25 mouse cellular contexts compared by ENCODE assay signal in the genomic region with DNA sequence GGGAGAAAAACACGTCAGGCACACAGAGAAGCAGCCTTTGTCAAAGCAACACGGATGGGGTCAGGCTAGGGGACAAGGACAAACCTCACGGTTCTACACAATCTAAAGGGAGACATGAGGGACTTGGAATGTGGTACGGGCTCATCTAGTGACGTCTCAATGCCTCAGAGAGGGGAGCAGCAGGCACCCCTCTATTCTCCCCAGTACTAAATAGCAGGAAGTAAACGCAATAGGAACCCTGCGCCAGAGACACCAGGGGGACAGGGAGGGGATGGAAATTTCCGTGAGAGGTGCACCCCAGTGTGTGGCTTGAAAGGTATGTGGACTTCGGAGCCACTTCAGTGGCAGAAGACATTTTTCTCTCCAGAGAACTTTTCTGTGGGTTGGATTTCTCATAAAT. TPM values are rescaled to one million over a fixed set of nuclear protein-coding genes. Genes with fewer than 3 reads are reported as not detected.
DNase-seq lines count a peak whose midpoint lies in the region; ATAC-seq and TF ChIP-seq lines count a peak whose summit lies in the region.
"Had no signal": no experiment of that assay in that cellular context is flagged by ENCODE, and none has a peak within 500 bp of the region (broad histone marks: within the 10 kb centered on the region; RNA-seq: fewer than 3 reads in every experiment).

No protein-coding gene starts in this region.

- peak overlapping the region; percentile 71 for H3K27ac ChIP-seq in kidney, adult 2 months (ENCODE audit: insufficient read depth, low read depth, low read length)
- H3K27ac ChIP-seq in embryonic facial prominence, embryonic 10.5 days (replicated peaks) = 0 out of 2 replicates have a peak overlapping the region, but pooled peaks have one; percentile 4
- peak overlapping the region; percentile 91 for H3K27ac ChIP-seq in embryonic facial prominence, embryonic 13.5 days
- peak overlapping the region; percentile 80 for H3K27ac ChIP-seq in limb, embryonic 13.5 days
- no peak overlapping the region for H3K27ac ChIP-seq in forebrain, embryonic 13.5 days
- H3K27ac ChIP-seq: gastrocnemius, adult 2 months; hindbrain, embryonic 15.5 days had no signal

- no peak for ATAC-seq in embryonic facial prominence, embryonic 13.5 days (ENCODE audit: insufficient number of reproducible peaks, insufficient read depth, low FRiP score, low TSS enrichment, low read depth)
- ATAC-seq in limb, embryonic 13.5 days (ENCODE audit: low FRiP score, low read depth) = no peak
- no peak for ATAC-seq in granulocyte monocyte progenitor cell, adult 5-6 weeks (replicated peaks; ENCODE audit: poor library complexity, severe bottlenecking)
- no peak for ATAC-seq in forebrain, embryonic 13.5 days
- ATAC-seq: CD4-positive, CD25-positive, alpha-beta regulatory T cell, adult 4 months; forebrain, embryonic 14.5 days; inflammation-experienced regulatory T-cells, adult 6 months had no signal

- H3K36me3 ChIP-seq in kidney, adult 2 months (ENCODE audit: control insufficient read depth, insufficient read depth, low read length) = no peaks in the 10 kb centered on the region
- peaks cover 68% of the 10 kb centered on the region for H3K36me3 ChIP-seq in embryonic facial prominence, embryonic 10.5 days (replicated peaks)
- H3K36me3 ChIP-seq in embryonic facial prominence, embryonic 13.5 days = peaks cover 44% of the 10 kb centered on the region
- H3K36me3 ChIP-seq in limb, embryonic 13.5 days = peaks cover 57% of the 10 kb centered on the region
- H3K36me3 ChIP-seq in forebrain, embryonic 13.5 days (ENCODE audit: poor library complexity, severe bottlenecking) = peaks cover 46% of the 10 kb centered on the region

- H3K4me1 ChIP-seq in kidney, adult 2 months (ENCODE audit: control insufficient read depth, insufficient read depth, low read length) = peaks cover 11% of the 10 kb centered on the region; the same call in 1 of the 2 replicates
- H3K4me1 ChIP-seq in embryonic facial prominence, embryonic 10.5 days = peaks cover 28% of the 10 kb centered on the region
- peaks cover 31% of the 10 kb centered on the region for H3K4me1 ChIP-seq in embryonic facial prominence, embryonic 13.5 days
- H3K4me1 ChIP-seq in limb, embryonic 13.5 days = peaks cover 36% of the 10 kb centered on the region
- peaks cover 23% of the 10 kb centered on the region for H3K4me1 ChIP-seq in forebrain, embryonic 13.5 days

- no peak for TF ChIP-seq CTCF in kidney, adult 2 months (conservative IDR thresholded peaks at IDR 0.05; ENCODE audit: insufficient read depth, insufficient read length, low read depth, low read length)

- 79% methylated on average over 9 of the region's 9 CpGs for WGBS in kidney, adult 2 months
- WGBS in embryonic facial prominence, embryonic 10.5 days = 82% methylated on average over 9 of the region's 9 CpGs
- 74% methylated on average over 9 of the region's 9 CpGs for WGBS in embryonic facial prominence, embryonic 13.5 days
- WGBS in limb, embryonic 13.5 days = 81% methylated on average over 9 of the region's 9 CpGs
- WGBS in forebrain, embryonic 13.5 days = 88% methylated on average over 9 of the region's 9 CpGs

- H3K9ac ChIP-seq in embryonic facial prominence, embryonic 13.5 days = 0 out of 2 replicates have a peak overlapping the region, but pooled peaks have one; percentile 8
- no peak overlapping the region for H3K9ac ChIP-seq in limb, embryonic 13.5 days
- no peak overlapping the region for H3K9ac ChIP-seq in forebrain, embryonic 13.5 days
- H3K9ac ChIP-seq: hindbrain, embryonic 15.5 days had no signal

- no peak overlapping the region for H3K4me2 ChIP-seq in embryonic facial prominence, embryonic 13.5 days
- peak overlapping the region; percentile 37 for H3K4me2 ChIP-seq in limb, embryonic 13.5 days (replicated peaks)
- H3K4me2 ChIP-seq in forebrain, embryonic 13.5 days = no peak overlapping the region
- H3K4me2 ChIP-seq: hindbrain, embryonic 15.5 days had no signal

- H3K4me3 ChIP-seq in kidney, adult 2 months (ENCODE audit: insufficient read depth, low read depth, low read length) = no peak overlapping the region
- H3K4me3 ChIP-seq in embryonic facial prominence, embryonic 10.5 days = no peak overlapping the region
- no peak overlapping the region for H3K4me3 ChIP-seq in embryonic facial prominence, embryonic 13.5 days
- H3K4me3 ChIP-seq in limb, embryonic 13.5 days = no peak overlapping the region
- H3K4me3 ChIP-seq in forebrain, embryonic 13.5 days = no peak overlapping the region
- H3K4me3 ChIP-seq: gastrocnemius, adult 2 months; heart, embryonic 10.5 days; hindbrain, embryonic 15.5 days had no signal

- no peaks in the 10 kb centered on the region for H3K9me3 ChIP-seq in embryonic facial prominence, embryonic 10.5 days
- no peaks in the 10 kb centered on the region for H3K9me3 ChIP-seq in embryonic facial prominence, embryonic 13.5 days
- no peaks in the 10 kb centered on the region for H3K9me3 ChIP-seq in limb, embryonic 13.5 days
- no peaks in the 10 kb centered on the region for H3K9me3 ChIP-seq in forebrain, embryonic 13.5 days (replicated peaks)
- H3K9me3 ChIP-seq: G1E; heart, embryonic 10.5 days; hindbrain, embryonic 15.5 days had no signal

- H3K27me3 ChIP-seq in kidney, adult 2 months (replicated peaks; ENCODE audit: control insufficient read depth, insufficient read depth, low read length) = no peaks in the 10 kb centered on the region
- H3K27me3 ChIP-seq in embryonic facial prominence, embryonic 10.5 days (replicated peaks; ENCODE audit: low read depth, poor library complexity, severe bottlenecking) = no peaks in the 10 kb centered on the region
- no peaks in the 10 kb centered on the region for H3K27me3 ChIP-seq in embryonic facial prominence, embryonic 13.5 days
- no peaks in the 10 kb centered on the region for H3K27me3 ChIP-seq in limb, embryonic 13.5 days
- H3K27me3 ChIP-seq in forebrain, embryonic 13.5 days = no peaks in the 10 kb centered on the region
- H3K27me3 ChIP-seq: hindbrain, embryonic 15.5 days had no signal

- DNase-seq in kidney, adult 2 months = no peak
- no peak for DNase-seq in kidney, postnatal 14 days
- DNase-seq in embryonic facial prominence, embryonic 10.5 days (ENCODE audit: low spot score) = no peak
- no peak for DNase-seq in urinary bladder, postnatal 36 days (ENCODE audit: low spot score in 2 of 2)
- DNase-seq: adrenal gland, adult 8-10 months; adrenal gland, postnatal 36 days; B cell, adult 2 months; cerebellum, adult 11-12 months; cerebellum, adult 9-10 months; cerebellum, postnatal 25 days; gastrocnemius, adult 2 months; gastrocnemius, postnatal 25 days; heart, adult 11 months; heart, postnatal 10 days; heart, postnatal 4 days had no signal

- TF ChIP-seq POLR2A in kidney, adult 2 months (IDR thresholded peaks at IDR 0.05; ENCODE audit: low read depth, low read length) = no peak

RNA-seq across cellular contexts. Expression of gene Slc35e3, which starts 5.2 kb away (rescaled TPM):
- polyA plus RNA-seq in kidney, adult 2 months (2012; rRNA removed) = 37.1 and 39.1 TPM in 2 replicates
- 20.2 and 24.7 TPM in 2 replicates for polyA plus RNA-seq in embryonic facial prominence, embryonic 10.5 days (2016; fragmentation: Nextera tagmentation; extraction: Ambion mirVana)
- 34.0 and 37.0 TPM in 2 replicates for polyA plus RNA-seq in embryonic facial prominence, embryonic 13.5 days (2015; fragmentation: Nextera tagmentation; extraction: Ambion mirVana)
- 42.4 and 44.3 TPM in 2 replicates for polyA plus RNA-seq in limb, embryonic 13.5 days (2015; fragmentation: Nextera tagmentation; extraction: Ambion mirVana)
- total RNA-seq in granulocyte monocyte progenitor cell, adult 5-6 weeks (2014; fragmentation: Nextera tagmentation) = 6.1 and 12.7 TPM in 2 replicates
- total RNA-seq in granulocyte monocyte progenitor cell, adult 5-6 weeks (2017) = 14.4 and 18.9 TPM in 2 replicates
- polyA plus RNA-seq in forebrain, embryonic 13.5 days (2015; fragmentation: Nextera tagmentation; extraction: Ambion mirVana) = 25.5 and 26.2 TPM in 2 replicates

RNA-seq across cellular contexts. Expression of gene Mdm2, which starts 30.4 kb away (rescaled TPM):
- polyA plus RNA-seq in kidney, adult 2 months (2012; rRNA removed) = 21.9 and 22.9 TPM in 2 replicates
- 58.9 and 64.4 TPM in 2 replicates for polyA plus RNA-seq in embryonic facial prominence, embryonic 10.5 days (2016; fragmentation: Nextera tagmentation; extraction: Ambion mirVana)
- polyA plus RNA-seq in embryonic facial prominence, embryonic 13.5 days (2015; fragmentation: Nextera tagmentation; extraction: Ambion mirVana) = 49.3 and 50.2 TPM in 2 replicates
- polyA plus RNA-seq in limb, embryonic 13.5 days (2015; fragmentation: Nextera tagmentation; extraction: Ambion mirVana) = 47.3 and 49.5 TPM in 2 replicates
- 43.0 and 62.0 TPM in 2 replicates for total RNA-seq in granulocyte monocyte progenitor cell, adult 5-6 weeks (2014; fragmentation: Nextera tagmentation)
- total RNA-seq in granulocyte monocyte progenitor cell, adult 5-6 weeks (2017) = 45.3 and 47.9 TPM in 2 replicates
- polyA plus RNA-seq in forebrain, embryonic 13.5 days (2015; fragmentation: Nextera tagmentation; extraction: Ambion mirVana) = 59.3 and 61.8 TPM in 2 replicates

RNA-seq across cellular contexts. Expression of gene Nup107, which starts 51.6 kb away (rescaled TPM):
- polyA plus RNA-seq in kidney, adult 2 months (2012; rRNA removed) = 3.7 and 4.6 TPM in 2 replicates
- 106 and 107 TPM in 2 replicates for polyA plus RNA-seq in embryonic facial prominence, embryonic 10.5 days (2016; fragmentation: Nextera tagmentation; extraction: Ambion mirVana)
- polyA plus RNA-seq in embryonic facial prominence, embryonic 13.5 days (2015; fragmentation: Nextera tagmentation; extraction: Ambion mirVana) = 60.6 and 77.4 TPM in 2 replicates
- polyA plus RNA-seq in limb, embryonic 13.5 days (2015; fragmentation: Nextera tagmentation; extraction: Ambion mirVana) = 68.9 and 71.2 TPM in 2 replicates
- total RNA-seq in granulocyte monocyte progenitor cell, adult 5-6 weeks (2014; fragmentation: Nextera tagmentation) = 76.8 and 93.4 TPM in 2 replicates
- total RNA-seq in granulocyte monocyte progenitor cell, adult 5-6 weeks (2017) = 153 and 182 TPM in 2 replicates
- polyA plus RNA-seq in forebrain, embryonic 13.5 days (2015; fragmentation: Nextera tagmentation; extraction: Ambion mirVana) = 68.1 and 69.7 TPM in 2 replicates

Comparison
In these comparisons a context has a peak if more than half of its experiments do, and no peak if none do; other contexts are left out.
1. RNA of gene Nup107, which starts 51.6 kb away (polyA plus RNA-seq): 106 to 107 TPM in embryonic facial prominence, embryonic 10.5 days, 68.9 to 71.2 TPM in limb, embryonic 13.5 days, 68.1 to 69.7 TPM in forebrain, embryonic 13.5 days and 60.6 to 77.4 TPM in embryonic facial prominence, embryonic 13.5 days; 3.7 to 4.6 TPM in kidney, adult 2 months; every median in the first group is over 10 times any median in the second.